Mouse (Mus musculus): Measurements from ENCODE around the gene Dact1. TPM values are rescaled to one million over a fixed set of nuclear protein-coding genes. Genes with fewer than 3 reads are reported as not detected.

Gene Dact1
- total and polyA plus RNA-seq, 3 experiments = 0.05 to 0.27 TPM; not detected in 1

GRCm38 (mm10) chr12:71333561-71333960, 23.9 kb downstream of the Dact1 start:
- peaks cover 19% of the 10 kb centered on the region for H3K27me3 ChIP-seq (ENCODE audit: insufficient read depth, low read length)
- no peak for ATAC-seq (ENCODE audit: extremely low read depth, insufficient number of reproducible peaks, low FRiP score, poor library complexity, severe bottlenecking)
- no peak for DNase-seq (ENCODE audit: low spot score)

GRCm38 (mm10) chr12:71337025-71337582, 27.4 kb downstream of the Dact1 start:
- no peaks in the 10 kb centered on the region for H3K36me3 ChIP-seq (replicated peaks)
- peaks cover 18% of the 10 kb centered on the region for H3K27me3 ChIP-seq (ENCODE audit: insufficient read depth, low read length)
- no peaks in the 10 kb centered on the region for H3K9me3 ChIP-seq (replicated peaks)
- H3K4me1 ChIP-seq (ENCODE audit: insufficient read depth, low read depth, low read length) = no peaks in the 10 kb centered on the region
- ATAC-seq (ENCODE audit: extremely low read depth, insufficient number of reproducible peaks, low FRiP score, poor library complexity, severe bottlenecking) = no peak
- no peak for DNase-seq (ENCODE audit: low spot score)
- TF ChIP-seq GATA1 (IDR thresholded peaks at IDR 0.05; ENCODE audit: borderline replicate concordance, low read length) (no peak), TAL1 (conservative IDR thresholded peaks at IDR 0.05; ENCODE audit: low read depth, low read length) (no peak), GATA2 (IDR thresholded peaks at IDR 0.05; ENCODE audit: borderline replicate concordance, low read depth, low read length) (no peak), POLR2AphosphoS5 (IDR thresholded peaks at IDR 0.05; ENCODE audit: insufficient replicate concordance, low read depth, low read length) (no peak), CTCF (IDR thresholded peaks at IDR 0.05; ENCODE audit: low read depth, low read length) (no peak)
- no peak overlapping the region for H3K4me3 ChIP-seq (ENCODE audit: low read depth, low read length)

More at GRCm38 (mm10) chr12:71333561-71333960, 23.9 kb downstream of the Dact1 start:
- no peaks in the 10 kb centered on the region for H3K4me1 ChIP-seq (ENCODE audit: insufficient read depth, low read depth, low read length)
- H3K9me3 ChIP-seq (replicated peaks) = no peaks in the 10 kb centered on the region
- no peaks in the 10 kb centered on the region for H3K36me3 ChIP-seq (replicated peaks)
- no peak for TF ChIP-seq GATA1 (IDR thresholded peaks at IDR 0.05; ENCODE audit: borderline replicate concordance, low read length)
- no peak for TF ChIP-seq CTCF (IDR thresholded peaks at IDR 0.05; ENCODE audit: low read depth, low read length)
- no peak overlapping the region for H3K4me3 ChIP-seq (ENCODE audit: low read depth, low read length)

DNA sequence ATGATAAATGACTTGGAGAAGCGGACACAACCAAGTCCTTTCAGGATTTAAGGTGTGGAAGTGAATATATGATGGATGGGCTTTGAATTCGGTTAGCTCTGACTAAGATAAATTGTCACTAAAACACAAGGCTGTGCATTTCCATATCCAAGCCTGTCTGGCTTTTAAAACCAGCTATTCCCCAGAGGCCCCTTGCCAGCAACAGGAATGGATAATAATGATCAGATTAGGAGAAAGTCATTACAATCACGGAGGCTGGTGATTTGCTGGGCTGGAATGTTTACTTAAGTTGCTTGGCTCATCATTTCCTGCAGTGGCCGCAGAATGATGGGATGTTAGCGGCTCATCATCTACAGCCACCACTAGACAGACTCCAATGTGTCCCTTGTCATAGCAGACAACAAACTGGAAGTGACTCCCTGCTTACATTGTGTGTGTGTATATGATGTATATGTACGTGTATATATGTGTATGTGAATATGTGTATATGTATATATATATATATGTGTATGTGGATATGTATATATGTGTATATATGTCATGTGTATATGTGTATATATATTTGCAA, 28.3 kb downstream of the Dact1 start:
- Histone ChIP-seq H3K27me3 (ENCODE audit: insufficient read depth, low read length) (peaks cover 15% of the 10 kb centered on the region), H3K4me3 (ENCODE audit: low read depth, low read length) (no peak overlapping the region), H3K9me3 (replicated peaks) (no peaks in the 10 kb centered on the region), H3K36me3 (replicated peaks) (no peaks in the 10 kb centered on the region), H3K4me1 (ENCODE audit: insufficient read depth, low read depth, low read length) (no peaks in the 10 kb centered on the region)
- DNase-seq (ENCODE audit: low spot score) (no peak), ATAC-seq (ENCODE audit: extremely low read depth, insufficient number of reproducible peaks, low FRiP score, poor library complexity, severe bottlenecking) (no peak)
- no peak for TF ChIP-seq TAL1 (conservative IDR thresholded peaks at IDR 0.05; ENCODE audit: low read depth, low read length)
- TF ChIP-seq GATA2 (IDR thresholded peaks at IDR 0.05; ENCODE audit: borderline replicate concordance, low read depth, low read length) = no peak
- no peak for TF ChIP-seq GATA1 (IDR thresholded peaks at IDR 0.05; ENCODE audit: borderline replicate concordance, low read length)
- no peak for TF ChIP-seq CTCF (IDR thresholded peaks at IDR 0.05; ENCODE audit: low read depth, low read length)
- TF ChIP-seq POLR2AphosphoS5 (IDR thresholded peaks at IDR 0.05; ENCODE audit: insufficient replicate concordance, low read depth, low read length) = no peak

DNA sequence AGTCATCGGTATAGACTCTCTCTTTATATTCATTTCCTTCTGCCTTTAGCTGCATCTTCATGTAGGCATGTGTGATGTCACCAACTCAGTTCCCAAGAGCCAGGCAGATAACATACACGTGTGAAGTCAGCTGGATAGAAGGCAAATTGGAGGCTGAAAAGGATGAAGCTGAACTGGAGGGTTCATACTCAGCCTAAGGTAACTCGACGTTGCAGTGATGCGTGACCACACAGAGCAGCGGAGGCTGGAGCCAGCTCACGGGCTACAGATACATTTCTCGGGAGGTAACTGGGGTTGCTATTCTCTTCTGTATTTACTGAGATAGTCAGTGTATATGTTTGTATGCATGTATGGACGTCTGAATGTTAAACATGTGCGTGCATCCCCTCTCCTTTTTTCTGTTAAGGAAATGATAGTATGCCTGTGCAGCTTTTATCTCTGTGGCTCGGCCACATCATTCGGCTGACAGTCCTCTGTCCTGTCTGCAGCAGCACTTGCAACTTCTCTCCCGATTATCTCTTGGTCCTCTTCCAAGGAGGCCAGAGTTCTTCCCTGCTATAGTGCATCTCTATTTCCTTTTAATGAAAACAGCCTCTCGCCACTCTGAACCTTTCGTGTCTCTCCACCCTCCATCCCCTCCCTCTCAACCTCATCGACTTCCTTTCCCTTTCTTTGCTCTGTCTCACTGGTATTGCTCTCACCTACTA, 29.6 kb downstream of the Dact1 start:
- no peak for ATAC-seq (ENCODE audit: extremely low read depth, insufficient number of reproducible peaks, low FRiP score, poor library complexity, severe bottlenecking)
- no peaks in the 10 kb centered on the region for H3K36me3 ChIP-seq (replicated peaks)
- TF ChIP-seq POLR2AphosphoS5 (IDR thresholded peaks at IDR 0.05; ENCODE audit: insufficient replicate concordance, low read depth, low read length) (no peak), TAL1 (conservative IDR thresholded peaks at IDR 0.05; ENCODE audit: low read depth, low read length) (no peak), GATA1 (IDR thresholded peaks at IDR 0.05; ENCODE audit: borderline replicate concordance, low read length) (no peak), CTCF (IDR thresholded peaks at IDR 0.05; ENCODE audit: low read depth, low read length) (no peak), GATA2 (IDR thresholded peaks at IDR 0.05; ENCODE audit: borderline replicate concordance, low read depth, low read length) (no peak)

DNA sequence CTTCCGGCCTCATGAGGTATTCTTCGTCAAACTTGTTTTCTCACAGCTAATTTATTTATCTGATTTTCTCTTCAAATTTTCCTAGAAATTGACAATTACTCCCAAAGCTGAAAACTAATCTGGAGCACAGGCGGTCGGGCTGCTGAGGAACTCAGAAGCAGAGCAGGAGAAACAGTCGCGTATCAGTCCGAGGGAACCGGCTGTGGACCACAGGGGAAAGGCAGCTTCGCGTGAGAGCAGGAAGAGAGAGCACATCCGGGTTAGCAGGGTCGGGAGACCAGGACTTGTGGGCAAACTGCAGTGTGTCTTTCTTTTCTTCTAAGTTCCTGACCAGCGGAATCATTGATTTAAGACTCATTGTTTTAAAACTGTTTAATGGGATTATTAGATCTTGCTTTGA, 32.7 kb downstream of the Dact1 start:
- ATAC-seq (ENCODE audit: extremely low read depth, insufficient number of reproducible peaks, low FRiP score, poor library complexity, severe bottlenecking) (no peak), DNase-seq (ENCODE audit: low spot score) (no peak)
- H3K4me3 ChIP-seq (ENCODE audit: low read depth, low read length) = no peak overlapping the region

More for the DNA sequence above, 29.6 kb downstream of the Dact1 start:
- H3K27me3 ChIP-seq (ENCODE audit: insufficient read depth, low read length) = peaks cover 10% of the 10 kb centered on the region
- no peak overlapping the region for H3K4me3 ChIP-seq (ENCODE audit: low read depth, low read length)
- H3K4me1 ChIP-seq (ENCODE audit: insufficient read depth, low read depth, low read length) = no peaks in the 10 kb centered on the region
- DNase-seq (ENCODE audit: low spot score) = no peak
- H3K9me3 ChIP-seq (replicated peaks) = no peaks in the 10 kb centered on the region

DNA sequence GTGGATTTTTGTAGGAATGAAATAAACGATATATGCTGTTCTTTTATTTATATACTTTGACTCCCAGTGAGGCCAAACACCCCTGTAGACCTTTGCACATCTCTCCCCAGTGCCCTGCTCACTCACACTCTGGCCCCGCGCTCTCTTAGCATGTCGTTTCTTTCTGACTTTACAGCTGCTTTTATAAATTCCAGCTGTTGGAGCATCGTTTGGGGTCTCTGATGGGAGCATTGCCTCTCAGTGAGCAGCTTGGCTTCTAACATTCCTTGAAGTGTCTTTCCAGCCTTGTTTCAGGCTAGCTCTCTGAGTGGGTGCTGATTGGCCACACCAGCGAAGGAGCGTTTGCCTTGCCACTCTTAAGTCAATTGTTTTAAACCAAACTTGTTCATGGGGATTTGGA, 35.8 kb downstream of the Dact1 start:
- TF ChIP-seq TAL1 (conservative IDR thresholded peaks at IDR 0.05; ENCODE audit: low read depth, low read length) = no peak
- no peak for TF ChIP-seq CTCF (IDR thresholded peaks at IDR 0.05; ENCODE audit: low read depth, low read length)
- no peak for TF ChIP-seq GATA1 (IDR thresholded peaks at IDR 0.05; ENCODE audit: borderline replicate concordance, low read length)
- no peak for TF ChIP-seq GATA2 (IDR thresholded peaks at IDR 0.05; ENCODE audit: borderline replicate concordance, low read depth, low read length)
- no peak for TF ChIP-seq POLR2AphosphoS5 (IDR thresholded peaks at IDR 0.05; ENCODE audit: insufficient replicate concordance, low read depth, low read length)
- Histone ChIP-seq H3K27me3 (ENCODE audit: insufficient read depth, low read length) (peaks cover 6% of the 10 kb centered on the region), H3K9me3 (replicated peaks) (no peaks in the 10 kb centered on the region), H3K4me3 (ENCODE audit: low read depth, low read length) (no peak overlapping the region), H3K36me3 (replicated peaks) (no peaks in the 10 kb centered on the region), H3K4me1 (ENCODE audit: insufficient read depth, low read depth, low read length) (no peaks in the 10 kb centered on the region)
- no peak for DNase-seq (ENCODE audit: low spot score)
- no peak for ATAC-seq (ENCODE audit: extremely low read depth, insufficient number of reproducible peaks, low FRiP score, poor library complexity, severe bottlenecking)

More for the DNA sequence above, 32.7 kb downstream of the Dact1 start:
- Histone ChIP-seq H3K4me1 (ENCODE audit: insufficient read depth, low read depth, low read length) (no peaks in the 10 kb centered on the region), H3K9me3 (replicated peaks) (no peaks in the 10 kb centered on the region), H3K36me3 (replicated peaks) (no peaks in the 10 kb centered on the region), H3K27me3 (ENCODE audit: insufficient read depth, low read length) (no peaks in the 10 kb centered on the region; the same call in 1 of the 2 replicates)
- TF ChIP-seq POLR2AphosphoS5 (IDR thresholded peaks at IDR 0.05; ENCODE audit: insufficient replicate concordance, low read depth, low read length) (no peak), GATA2 (IDR thresholded peaks at IDR 0.05; ENCODE audit: borderline replicate concordance, low read depth, low read length) (no peak), CTCF (IDR thresholded peaks at IDR 0.05; ENCODE audit: low read depth, low read length) (no peak), TAL1 (conservative IDR thresholded peaks at IDR 0.05; ENCODE audit: low read depth, low read length) (no peak), GATA1 (IDR thresholded peaks at IDR 0.05; ENCODE audit: borderline replicate concordance, low read length) (no peak)
